Mouse (Mus musculus): ENCODE data around the gene Atp6v1e1. TPM values are rescaled to one million over a fixed set of nuclear protein-coding genes. Genes with fewer than 3 reads are reported as not detected.

Gene Atp6v1e1
- polyA plus RNA-seq, 1 experiment, result 206 TPM

- Histone ChIP-seq H3K79me2 (ENCODE audit: control insufficient read depth, insufficient read depth) (peaks cover 4% of the 10 kb centered on the region), H3K36me3 (ENCODE audit: control insufficient read depth, insufficient read depth) (peaks cover 31% of the 10 kb centered on the region), H3K27me3 (ENCODE audit: control insufficient read depth, insufficient read depth, insufficient read length) (no peaks in the 10 kb centered on the region), H3K4me3 (no peak overlapping the region), H3K4me2 (ENCODE audit: low read depth) (no peak overlapping the region), H3ac (ENCODE audit: control insufficient read depth, insufficient read length) (no peak overlapping the region)
- no peak for TF ChIP-seq CEBPB (IDR thresholded peaks at IDR 0.05; ENCODE audit: insufficient read depth, poor library complexity, severe bottlenecking)
- no peak for TF ChIP-seq POLR2AphosphoS2 (IDR thresholded peaks at IDR 0.05; ENCODE audit: insufficient read length, low read depth)
- TF ChIP-seq MYOD1 (IDR thresholded peaks at IDR 0.05; ENCODE audit: control insufficient read depth in 1 of 3, insufficient read length in 2 of 3, low read depth in 2 of 3), result no peak
- TF ChIP-seq MYOG (IDR thresholded peaks at IDR 0.05; ENCODE audit: control insufficient read depth in 1 of 3, insufficient read depth in 1 of 3, insufficient read length in 2 of 3, low read depth in 2 of 3), result no peak
- TF ChIP-seq E2F4 (IDR thresholded peaks at IDR 0.05; ENCODE audit: insufficient read depth), result no peak
- TF ChIP-seq TCF3 (IDR thresholded peaks at IDR 0.05; ENCODE audit: insufficient read length, low read depth), result no peak
- TF ChIP-seq MAX (IDR thresholded peaks at IDR 0.05; ENCODE audit: low read depth), result no peak
- no peak for TF ChIP-seq TCF12 (IDR thresholded peaks at IDR 0.05; ENCODE audit: insufficient read depth, poor library complexity, severe bottlenecking)
- no peak for TF ChIP-seq POLR2A (IDR thresholded peaks at IDR 0.05; ENCODE audit: insufficient read length, low read depth)
- no peak for TF ChIP-seq USF1 (IDR thresholded peaks at IDR 0.05; ENCODE audit: low read depth)
These were observed 14.9 kb downstream of the Atp6v1e1 start for GRCm38 (mm10) chr6:120807738-120808081.

GRCm38 (mm10) chr6:120806999-120807737 is 15.4 kb downstream of the Atp6v1e1 start:
- no peak overlapping the region for H3ac ChIP-seq (ENCODE audit: control insufficient read depth, insufficient read length)
- no peak overlapping the region for H3K4me2 ChIP-seq (ENCODE audit: low read depth)
- H3K36me3 ChIP-seq (ENCODE audit: control insufficient read depth, insufficient read depth), result peaks cover 31% of the 10 kb centered on the region
- no peaks in the 10 kb centered on the region for H3K27me3 ChIP-seq (ENCODE audit: control insufficient read depth, insufficient read depth, insufficient read length)
- H3K4me3 ChIP-seq, result no peak overlapping the region
- peaks cover 4% of the 10 kb centered on the region for H3K79me2 ChIP-seq (ENCODE audit: control insufficient read depth, insufficient read depth)
- TF ChIP-seq SRF (IDR thresholded peaks at IDR 0.05; ENCODE audit: control insufficient read depth, insufficient read length, low read depth), result no peak
- no peak for TF ChIP-seq MAX (IDR thresholded peaks at IDR 0.05; ENCODE audit: low read depth)
- TF ChIP-seq POLR2AphosphoS2 (IDR thresholded peaks at IDR 0.05; ENCODE audit: insufficient read length, low read depth), result no peak
- no peak for TF ChIP-seq POLR2A (IDR thresholded peaks at IDR 0.05; ENCODE audit: insufficient read length, low read depth)
- no peak for TF ChIP-seq TCF3 (IDR thresholded peaks at IDR 0.05; ENCODE audit: insufficient read length, low read depth)
- TF ChIP-seq MYOD1 (IDR thresholded peaks at IDR 0.05; ENCODE audit: control insufficient read depth in 1 of 3, insufficient read length in 2 of 3, low read depth in 2 of 3), result no peak
- TF ChIP-seq E2F4 (IDR thresholded peaks at IDR 0.05; ENCODE audit: insufficient read depth), result no peak
- no peak for TF ChIP-seq TCF12 (IDR thresholded peaks at IDR 0.05; ENCODE audit: insufficient read depth, poor library complexity, severe bottlenecking)
- no peak for TF ChIP-seq MYOG (IDR thresholded peaks at IDR 0.05; ENCODE audit: control insufficient read depth in 1 of 3, insufficient read depth in 1 of 3, insufficient read length in 2 of 3, low read depth in 2 of 3)
- TF ChIP-seq CEBPB (IDR thresholded peaks at IDR 0.05; ENCODE audit: insufficient read depth, poor library complexity, severe bottlenecking), result no peak
- no peak for TF ChIP-seq USF1 (IDR thresholded peaks at IDR 0.05; ENCODE audit: low read depth)
- no peak for TF ChIP-seq REST (IDR thresholded peaks at IDR 0.05; ENCODE audit: insufficient read depth, insufficient read length)

GRCm38 (mm10) chr6:120799581-120800041 is 23.0 kb downstream of the Atp6v1e1 start:
- Histone ChIP-seq H3K4me2 (ENCODE audit: low read depth) (peak overlapping the region; percentile 16), H3K4me3 (no peak overlapping the region), H3K27me3 (ENCODE audit: control insufficient read depth, insufficient read depth, insufficient read length) (no peaks in the 10 kb centered on the region), H3ac (ENCODE audit: control insufficient read depth, insufficient read length) (no peak overlapping the region), H3K79me2 (ENCODE audit: control insufficient read depth, insufficient read depth) (no peaks in the 10 kb centered on the region), H3K36me3 (ENCODE audit: control insufficient read depth, insufficient read depth) (peaks cover 33% of the 10 kb centered on the region)
- TF ChIP-seq CEBPB (IDR thresholded peaks at IDR 0.05; ENCODE audit: insufficient read depth, poor library complexity, severe bottlenecking) (peak; percentile 39; the same call in 1 of the 2 replicates), MAX (IDR thresholded peaks at IDR 0.05; ENCODE audit: low read depth) (no peak)

- no peak overlapping the region for H3ac ChIP-seq (ENCODE audit: control insufficient read depth, insufficient read length)
- H3K4me3 ChIP-seq, result no peak overlapping the region
- no peak overlapping the region for H3K4me2 ChIP-seq (ENCODE audit: low read depth)
- H3K36me3 ChIP-seq (ENCODE audit: control insufficient read depth, insufficient read depth), result peaks cover 35% of the 10 kb centered on the region
- H3K27me3 ChIP-seq (ENCODE audit: control insufficient read depth, insufficient read depth, insufficient read length), result no peaks in the 10 kb centered on the region
- no peaks in the 10 kb centered on the region for H3K79me2 ChIP-seq (ENCODE audit: control insufficient read depth, insufficient read depth)
- TF ChIP-seq POLR2A (IDR thresholded peaks at IDR 0.05; ENCODE audit: insufficient read length, low read depth) (no peak), CEBPB (IDR thresholded peaks at IDR 0.05; ENCODE audit: insufficient read depth, poor library complexity, severe bottlenecking) (no peak), MAX (IDR thresholded peaks at IDR 0.05; ENCODE audit: low read depth) (no peak), MYOD1 (IDR thresholded peaks at IDR 0.05; ENCODE audit: control insufficient read depth in 1 of 3, insufficient read length in 2 of 3, low read depth in 2 of 3) (no peak), TCF3 (IDR thresholded peaks at IDR 0.05; ENCODE audit: insufficient read length, low read depth) (no peak), REST (IDR thresholded peaks at IDR 0.05; ENCODE audit: insufficient read depth, insufficient read length) (no peak), MYOG (IDR thresholded peaks at IDR 0.05; ENCODE audit: control insufficient read depth in 1 of 3, insufficient read depth in 1 of 3, insufficient read length in 2 of 3, low read depth in 2 of 3) (no peak), POLR2AphosphoS2 (IDR thresholded peaks at IDR 0.05; ENCODE audit: insufficient read length, low read depth) (no peak), SRF (IDR thresholded peaks at IDR 0.05; ENCODE audit: control insufficient read depth, insufficient read length, low read depth) (no peak), E2F4 (IDR thresholded peaks at IDR 0.05; ENCODE audit: insufficient read depth) (no peak), TCF12 (IDR thresholded peaks at IDR 0.05; ENCODE audit: insufficient read depth, poor library complexity, severe bottlenecking) (no peak), USF1 (IDR thresholded peaks at IDR 0.05; ENCODE audit: low read depth) (no peak)
These were observed 23.7 kb downstream of the Atp6v1e1 start for GRCm38 (mm10) chr6:120798905-120799304.

GRCm38 (mm10) chr6:120798019-120798418 is 24.6 kb downstream of the Atp6v1e1 start:
- Histone ChIP-seq H3K36me3 (ENCODE audit: control insufficient read depth, insufficient read depth) (peaks cover 36% of the 10 kb centered on the region), H3K4me3 (no peak overlapping the region), H3K4me2 (ENCODE audit: low read depth) (no peak overlapping the region), H3K27me3 (ENCODE audit: control insufficient read depth, insufficient read depth, insufficient read length) (no peaks in the 10 kb centered on the region), H3ac (ENCODE audit: control insufficient read depth, insufficient read length) (no peak overlapping the region), H3K79me2 (ENCODE audit: control insufficient read depth, insufficient read depth) (no peaks in the 10 kb centered on the region)
- TF ChIP-seq MYOG (IDR thresholded peaks at IDR 0.05; ENCODE audit: control insufficient read depth in 1 of 3, insufficient read depth in 1 of 3, insufficient read length in 2 of 3, low read depth in 2 of 3) (no peak), REST (IDR thresholded peaks at IDR 0.05; ENCODE audit: insufficient read depth, insufficient read length) (no peak), TCF12 (IDR thresholded peaks at IDR 0.05; ENCODE audit: insufficient read depth, poor library complexity, severe bottlenecking) (no peak), SRF (IDR thresholded peaks at IDR 0.05; ENCODE audit: control insufficient read depth, insufficient read length, low read depth) (no peak), MYOD1 (IDR thresholded peaks at IDR 0.05; ENCODE audit: control insufficient read depth in 1 of 3, insufficient read length in 2 of 3, low read depth in 2 of 3) (no peak), TCF3 (IDR thresholded peaks at IDR 0.05; ENCODE audit: insufficient read length, low read depth) (no peak), MAX (IDR thresholded peaks at IDR 0.05; ENCODE audit: low read depth) (no peak), CEBPB (IDR thresholded peaks at IDR 0.05; ENCODE audit: insufficient read depth, poor library complexity, severe bottlenecking) (no peak), POLR2AphosphoS2 (IDR thresholded peaks at IDR 0.05; ENCODE audit: insufficient read length, low read depth) (no peak), POLR2A (IDR thresholded peaks at IDR 0.05; ENCODE audit: insufficient read length, low read depth) (no peak)
